Mouse (Mus musculus) hindbrain, postnatal 0 days (tissue): ENCODE results near the gene 9530068E07Rik. TPM values are rescaled to one million over a fixed set of nuclear protein-coding genes. Genes with fewer than 3 reads are reported as not detected.
A peak's percentile ranks its signal among the peaks of the same experiment; 100 is the strongest.

Source experiments
- ATAC-seq: fragments of 200-750 bp; cut with Nextera tagmentation; 2 replicates; pipeline ENCODE4 v1.8.0; 2017; ENCODE audit warnings: mild to moderate bottlenecking, moderate TSS enrichment, moderate library complexity
- DNase-seq: peaks from one replicate; pipeline ENCODE4 v3.0.0-alpha.2; 2015; ENCODE audit warnings: low spot score
- H3K27ac ChIP-seq: fragments of 300-500 bp; sonication (generic); 2 replicates; pipeline ENCODE4 v1.5.1; 2014; ENCODE audit warnings: mild to moderate bottlenecking
- H3K27me3 ChIP-seq: fragments of 300-500 bp; sonication (generic); 2 replicates; pipeline ENCODE4 v1.6.1; 2014; ENCODE audit warnings: low read length, mixed read lengths; ENCODE audit not compliant: insufficient read depth
- H3K36me3 ChIP-seq: fragments of 300-500 bp; sonication (generic); 2 replicates; pipeline ENCODE4 v1.6.1; 2014; ENCODE audit warnings: low read length, mixed read lengths; ENCODE audit not compliant: insufficient read depth
- H3K4me1 ChIP-seq: fragments of 300-500 bp; sonication (generic); 2 replicates; pipeline ENCODE4 v1.6.1; 2014; ENCODE audit warnings: antibody characterized with exemption, low read length, mixed read lengths; ENCODE audit not compliant: insufficient read depth
- H3K4me2 ChIP-seq: fragments of 300-500 bp; sonication (generic); 2 replicates; pipeline ENCODE4 v1.6.1; 2014; ENCODE audit warnings: low read depth, mild to moderate bottlenecking, low read length, moderate library complexity, mixed read lengths
- H3K4me3 ChIP-seq: fragments of 300-500 bp; sonication (generic); 2 replicates; pipeline ENCODE4 v1.5.1; 2014; ENCODE audit warnings: low read length
- H3K9ac ChIP-seq: fragments of 300-500 bp; sonication (generic); replicated peaks from 2 replicates; pipeline ENCODE4 v1.6.1; 2014; ENCODE audit warnings: mild to moderate bottlenecking, low read length, moderate library complexity, mixed read lengths
- H3K9me3 ChIP-seq: fragments of 300-500 bp; sonication (generic); 2 replicates; pipeline ENCODE4 v1.6.1; 2016; ENCODE audit warnings: low read length, mixed read lengths
- CTCF ChIP-seq: IDR thresholded peaks from 2 replicates; pipeline ENCODE4 v1.5.1; 2016; ENCODE audit warnings: antibody characterized with exemption, control low read depth, low read depth
- WGBS: fragments of 180-500 bp; shearing (Covaris S2); extraction: QIAGEN DNeasy Blood & Tissue Kit; methylation state at CpG from one replicate; pipeline ENCODE4 v1.1.7; 2014; 5-methylcytosine and 5-hydroxymethylcytosine counted together
- polyA plus RNA-seq: library from polyadenylated mRNA; unstranded; fragments of >200 nt; fragmentation: Nextera tagmentation; extraction: Ambion mirVana; gene quantifications from 2 replicates; pipeline ENCODE4 v1.2.1, GENCODE M21; 2015
- total RNA-seq: library from RNA; depleted of rRNA; stranded (reverse); fragments of >200 nt; gene quantifications from 2 replicates; pipeline ENCODE4 v1.2.3, GENCODE M21; 2014

Gene 9530068E07Rik
- total and polyA plus RNA-seq, 2 experiments from 2014 or later, result 125 to 131 TPM

GRCm38 (mm10) chr11:52419246-52419645 lies 23.0 kb downstream of the 9530068E07Rik start:
- Histone ChIP-seq H3K4me3 (no peak overlapping the region), H3K27me3 (no peaks in the 10 kb centered on the region), H3K4me1 (no peaks in the 10 kb centered on the region), H3K9ac (no peak overlapping the region), H3K36me3 (no peaks in the 10 kb centered on the region), H3K9me3 (no peaks in the 10 kb centered on the region), H3K27ac (no peak overlapping the region), H3K4me2 (no peak overlapping the region)
- WGBS, result 62% methylated on average over 5 of the region's 5 CpGs
- DNase-seq, result no peak
- no peak for TF ChIP-seq CTCF
- no peak for ATAC-seq

- TF ChIP-seq CTCF, result no peak
- Histone ChIP-seq H3K27ac (no peak overlapping the region), H3K4me2 (no peak overlapping the region), H3K27me3 (no peaks in the 10 kb centered on the region), H3K36me3 (no peaks in the 10 kb centered on the region), H3K9me3 (no peaks in the 10 kb centered on the region), H3K9ac (no peak overlapping the region), H3K4me1 (no peaks in the 10 kb centered on the region), H3K4me3 (no peak overlapping the region)
- ATAC-seq (no peak), DNase-seq (no peak)
- whole genome bisulfite sequencing, result 80% methylated on average over 7 of the region's 7 CpGs
Measured at GRCm38 (mm10) chr11:52419861-52420260, 23.6 kb downstream of the 9530068E07Rik start.

DNA sequence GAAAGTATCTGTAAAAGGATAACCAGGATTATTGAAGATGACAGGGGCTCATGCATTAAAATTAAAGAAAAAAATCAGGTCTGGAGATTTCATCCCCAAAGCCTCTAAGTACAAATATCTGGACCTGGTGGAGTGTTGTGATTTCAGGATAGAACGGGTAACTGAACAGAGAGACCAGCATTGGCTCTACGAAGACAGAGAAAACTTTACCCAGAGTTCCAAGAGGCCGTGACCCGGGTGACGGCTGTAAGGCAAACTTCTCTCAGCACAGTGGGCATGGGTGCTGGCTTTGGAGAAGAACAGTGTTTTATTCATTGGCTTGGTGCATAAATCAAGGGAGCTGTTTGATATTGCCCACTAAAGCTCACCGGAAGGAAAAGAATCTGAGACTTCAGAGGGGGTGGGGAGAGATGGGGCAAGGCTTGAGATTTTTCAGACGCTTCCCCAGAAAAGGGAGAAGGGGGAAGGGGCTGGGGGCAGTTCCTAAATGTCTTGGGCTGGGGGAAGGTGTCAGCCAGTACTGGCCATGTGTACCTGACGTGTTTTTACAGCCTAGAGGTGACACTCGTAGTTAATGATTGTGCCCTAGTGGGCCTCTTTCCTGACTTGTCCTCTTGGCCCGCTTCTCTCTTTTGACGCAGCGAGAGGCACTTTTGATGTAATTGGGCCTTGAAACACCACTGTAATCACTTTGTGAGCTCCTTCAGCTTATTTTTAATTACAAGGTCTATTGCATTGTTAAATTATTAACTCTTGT lies 24.2 kb downstream of the 9530068E07Rik start:
- H3K4me2 ChIP-seq, result no peak overlapping the region
- H3K27me3 ChIP-seq, result no peaks in the 10 kb centered on the region
- no peak for DNase-seq
- 68% methylated on average over 12 of the region's 12 CpGs for WGBS
- no peaks in the 10 kb centered on the region for H3K36me3 ChIP-seq
- no peak overlapping the region for H3K27ac ChIP-seq
- no peaks in the 10 kb centered on the region for H3K9me3 ChIP-seq
- no peaks in the 10 kb centered on the region for H3K4me1 ChIP-seq
- ATAC-seq, result no peak
- no peak overlapping the region for H3K4me3 ChIP-seq
- no peak for TF ChIP-seq CTCF
- H3K9ac ChIP-seq, result no peak overlapping the region

DNA sequence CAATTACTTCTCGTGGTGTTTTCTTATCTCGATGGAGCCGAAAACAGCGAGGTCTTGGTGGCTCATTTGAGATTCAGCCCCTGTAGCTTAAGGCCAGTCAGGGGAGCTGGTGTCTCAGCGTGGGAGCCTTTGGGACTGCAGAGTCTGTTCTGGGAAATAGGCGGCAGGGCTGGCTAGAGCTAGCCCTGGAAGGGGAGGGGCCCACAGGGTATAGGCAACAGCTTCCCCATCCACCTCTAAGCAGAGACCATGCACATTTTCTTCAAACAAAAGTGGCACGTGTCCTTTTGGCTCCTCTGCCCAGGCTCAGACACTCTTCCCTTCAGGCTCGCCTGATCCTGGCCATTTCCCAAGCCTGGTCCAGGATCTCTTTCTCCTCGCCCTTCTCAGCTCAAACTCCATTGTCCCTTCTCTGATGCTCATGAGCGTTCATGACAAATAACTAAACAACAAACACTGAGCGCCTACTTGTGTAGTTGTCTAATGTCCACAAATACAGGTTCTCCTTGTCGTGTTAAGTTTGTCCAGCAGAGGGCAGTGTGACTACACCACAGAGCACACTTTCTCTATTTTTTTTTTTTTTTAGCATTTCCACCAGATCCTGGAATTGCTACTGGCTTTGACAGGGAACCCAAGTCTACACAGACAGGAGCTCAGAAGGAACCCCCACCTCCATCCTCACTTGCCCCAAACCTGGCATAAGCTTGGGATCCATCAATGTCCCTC lies 25.0 kb downstream of the 9530068E07Rik start:
- 22% methylated on average over 12 of the region's 12 CpGs for WGBS
- DNase-seq (peak; percentile 88), ATAC-seq (peak; percentile 38; the same call in 1 of the 2 replicates)
- H3K4me1 ChIP-seq, result no peaks in the 10 kb centered on the region
- no peaks in the 10 kb centered on the region for H3K9me3 ChIP-seq
- no peak overlapping the region for H3K27ac ChIP-seq
- H3K9ac ChIP-seq, result no peak overlapping the region
- no peaks in the 10 kb centered on the region for H3K36me3 ChIP-seq
- no peak overlapping the region for H3K4me2 ChIP-seq
- H3K27me3 ChIP-seq, result no peaks in the 10 kb centered on the region
- TF ChIP-seq CTCF, result peak; percentile 95
- no peak overlapping the region for H3K4me3 ChIP-seq

DNA sequence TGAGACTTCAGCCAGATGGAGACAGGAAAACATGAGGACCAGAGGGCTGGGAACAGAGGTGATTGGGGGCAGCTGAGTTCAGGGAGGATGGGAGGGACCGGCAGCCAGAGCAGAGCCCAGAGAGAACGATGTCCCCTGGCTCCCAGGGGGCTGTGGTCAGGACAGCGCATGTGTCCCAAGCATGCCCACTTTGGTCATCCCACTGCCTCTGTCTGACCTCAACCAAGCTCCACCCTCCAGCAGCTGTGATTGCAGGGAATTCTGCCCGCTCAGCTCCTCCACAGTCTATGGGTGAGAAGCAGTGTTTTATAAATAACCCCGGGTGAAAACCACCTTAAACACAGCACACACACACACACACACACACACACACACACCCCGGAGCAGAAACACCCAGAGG lies 33.2 kb downstream of the 9530068E07Rik start:
- TF ChIP-seq CTCF, result no peak
- H3K4me2 ChIP-seq, result no peak overlapping the region
- DNase-seq, result no peak
- H3K4me3 ChIP-seq, result no peak overlapping the region
- ATAC-seq, result no peak
- no peaks in the 10 kb centered on the region for H3K4me1 ChIP-seq
- H3K9me3 ChIP-seq, result 0 out of 2 replicates have a peak, but pooled peaks cover 3% of the 10 kb centered on the region
- no peaks in the 10 kb centered on the region for H3K36me3 ChIP-seq
- no peak overlapping the region for H3K9ac ChIP-seq
- no peaks in the 10 kb centered on the region; the same call in 1 of the 2 replicates for H3K27me3 ChIP-seq
- H3K27ac ChIP-seq, result no peak overlapping the region
- WGBS, result 72% methylated on average over 6 of the region's 6 CpGs

GRCm38 (mm10) chr11:52431594-52431993 lies 35.4 kb downstream of the 9530068E07Rik start:
- no peak overlapping the region for H3K27ac ChIP-seq
- no peak overlapping the region for H3K4me2 ChIP-seq
- H3K9me3 ChIP-seq, result 0 out of 2 replicates have a peak, but pooled peaks cover 3% of the 10 kb centered on the region
- WGBS, result 25% methylated on average over 5 of the region's 5 CpGs
- H3K36me3 ChIP-seq, result no peaks in the 10 kb centered on the region
- H3K9ac ChIP-seq, result no peak overlapping the region
- no peak for TF ChIP-seq CTCF
- H3K4me1 ChIP-seq, result no peaks in the 10 kb centered on the region
- ATAC-seq, result peak; percentile 89
- H3K4me3 ChIP-seq, result no peak overlapping the region
- H3K27me3 ChIP-seq, result no peaks in the 10 kb centered on the region; the same call in 1 of the 2 replicates
- peak; percentile 88 for DNase-seq

- Histone ChIP-seq H3K27me3 (no peaks in the 10 kb centered on the region; the same call in 1 of the 2 replicates), H3K36me3 (no peaks in the 10 kb centered on the region), H3K4me3 (no peak overlapping the region), H3K4me1 (no peaks in the 10 kb centered on the region), H3K9ac (no peak overlapping the region), H3K9me3 (0 out of 2 replicates have a peak, but pooled peaks cover 3% of the 10 kb centered on the region), H3K27ac (no peak overlapping the region), H3K4me2 (no peak overlapping the region)
- no peak for DNase-seq
- WGBS, result 77% methylated on average over 5 of the region's 5 CpGs
- TF ChIP-seq CTCF, result no peak
- no peak for ATAC-seq
Measured at GRCm38 (mm10) chr11:52432148-52432547, 35.9 kb downstream of the 9530068E07Rik start.
